Mouse (Mus musculus): ENCODE data around the gene Ms4a4b.
"Not testable (repeated sequence)": the region's sequence is repeated elsewhere in the genome, so short reads cannot be mapped to it uniquely, and the experiment has no call there.

Ms4a4b gene

GRCm38 (mm10) chr19:11443338-11443737, at the start of gene Ms4a4b:
Gene Ms4a4b (plus strand): TSS chr19:11443553.
- DNase-seq (ENCODE audit: low spot score in 2 of 2) = no peak

GRCm38 (mm10) chr19:11395769-11396168, 47.6 kb upstream of the Ms4a4b start:
- DNase-seq (ENCODE audit: low spot score in 2 of 2) = no peak

- DNase-seq (ENCODE audit: low spot score in 2 of 2) = no peak
Measured at GRCm38 (mm10) chr19:11404527-11404926, 38.8 kb upstream of the Ms4a4b start, which contains the start of gene Ms4a4c. Gene Ms4a4c (plus strand): TSS chr19:11404770.

- no peak for DNase-seq (ENCODE audit: low spot score in 2 of 2)
Measured at GRCm38 (mm10) chr19:11407428-11407827, 35.9 kb upstream of the Ms4a4b start.

GRCm38 (mm10) chr19:11408591-11408990, 34.8 kb upstream of the Ms4a4b start:
- DNase-seq (ENCODE audit: low spot score in 2 of 2) = no peak

- no peak for DNase-seq (ENCODE audit: low spot score in 2 of 2)
Measured at GRCm38 (mm10) chr19:11411640-11412039, 31.7 kb upstream of the Ms4a4b start.

- no peak for DNase-seq (ENCODE audit: low spot score in 2 of 2)
Measured at GRCm38 (mm10) chr19:11414084-11414483, 29.3 kb upstream of the Ms4a4b start.

- no peak for DNase-seq (ENCODE audit: low spot score in 2 of 2)
Measured at GRCm38 (mm10) chr19:11415581-11415980, 27.8 kb upstream of the Ms4a4b start.

- DNase-seq (ENCODE audit: low spot score in 2 of 2) = not testable (repeated sequence)
Measured at GRCm38 (mm10) chr19:11418865-11419264, 24.5 kb upstream of the Ms4a4b start.

- not testable (repeated sequence) for DNase-seq (ENCODE audit: low spot score in 2 of 2)
Measured at GRCm38 (mm10) chr19:11431209-11431608, 12.1 kb upstream of the Ms4a4b start.

GRCm38 (mm10) chr19:11435058-11435834, 8.1 kb upstream of the Ms4a4b start:
- DNase-seq (ENCODE audit: low spot score in 2 of 2) = no peak

- no peak for DNase-seq (ENCODE audit: low spot score in 2 of 2)
Measured at GRCm38 (mm10) chr19:11443964-11444363, 611 bp downstream of the Ms4a4b start.

- no peak for DNase-seq (ENCODE audit: low spot score in 2 of 2)
Measured at GRCm38 (mm10) chr19:11447238-11447637, 3.9 kb downstream of the Ms4a4b start.

- DNase-seq (ENCODE audit: low spot score in 2 of 2) = not testable (repeated sequence)
Measured at GRCm38 (mm10) chr19:11459041-11459440, 15.7 kb downstream of the Ms4a4b start.

- DNase-seq (ENCODE audit: low spot score in 2 of 2) = not testable (repeated sequence)
Measured at GRCm38 (mm10) chr19:11464795-11465194, 21.4 kb downstream of the Ms4a4b start.

- no peak for DNase-seq (ENCODE audit: low spot score in 2 of 2)
Measured at GRCm38 (mm10) chr19:11466471-11466870, 23.1 kb downstream of the Ms4a4b start.

GRCm38 (mm10) chr19:11468361-11468760, 25.0 kb downstream of the Ms4a4b start:
- DNase-seq (ENCODE audit: low spot score in 2 of 2) = not testable (repeated sequence)

- DNase-seq (ENCODE audit: low spot score in 2 of 2) = not testable (repeated sequence)
Measured at GRCm38 (mm10) chr19:11469215-11469614, 25.9 kb downstream of the Ms4a4b start, which contains the start of gene Ms4a6c. Gene Ms4a6c (plus strand): TSS chr19:11469366.

GRCm38 (mm10) chr19:11479714-11480113, 36.4 kb downstream of the Ms4a4b start:
- no peak for DNase-seq (ENCODE audit: low spot score in 2 of 2)

GRCm38 (mm10) chr19:11482684-11483083, 39.3 kb downstream of the Ms4a4b start:
- DNase-seq (ENCODE audit: low spot score in 2 of 2) = no peak

- no peak for DNase-seq (ENCODE audit: low spot score in 2 of 2)
Measured at GRCm38 (mm10) chr19:11483941-11484340, 40.6 kb downstream of the Ms4a4b start.

- no peak for DNase-seq (ENCODE audit: low spot score in 2 of 2)
Measured at GRCm38 (mm10) chr19:11484388-11484787, 41.0 kb downstream of the Ms4a4b start.

- DNase-seq (ENCODE audit: low spot score in 2 of 2) = no peak
Measured at GRCm38 (mm10) chr19:11485266-11485665, 41.9 kb downstream of the Ms4a4b start.

Measured in urinary bladder, postnatal 36 days (tissue).